Mouse (Mus musculus) embryonic fibroblast, embryonic 13.5 days (primary cell): ENCODE data around the gene Etl4.

Experiments used
- CTCF ChIP-seq: IDR thresholded peaks from 2 replicates; pipeline ENCODE4 v1.5.1; 2011; ENCODE audit warnings: mild to moderate bottlenecking, control low read depth, low read length, moderate library complexity, borderline replicate concordance; ENCODE audit not compliant: insufficient read depth
- POLR2A ChIP-seq: IDR thresholded peaks from 2 replicates; pipeline ENCODE4 v1.6.1; 2011; ENCODE audit warnings: low read depth, mild to moderate bottlenecking, control low read depth, low read length, moderate library complexity

GRCm38 (mm10) chr2:20638604-20639003, 729.0 kb downstream of the Etl4 start:
- TF ChIP-seq CTCF (no peak), POLR2A (no peak)
